Mouse (Mus musculus) spleen, adult 2 months (tissue): ENCODE measurements at regions not wholly inside any gene's neighbourhood (a gene's known extent, or its start where the extent isn't known, plus 50 kb on each side); places are given as distances from the start of the nearest gene placed in this dataset.

Experiments
- CTCF ChIP-seq: fragments of 200-500 bp; IDR thresholded peaks from 2 replicates; pipeline ENCODE4 v1.5.1; 2011; ENCODE audit warnings: mild to moderate bottlenecking, inconsistent platforms; ENCODE audit not compliant: insufficient read depth, insufficient read length, insufficient replicate concordance; ENCODE audit errors: extremely low read depth
- POLR2A ChIP-seq: fragments of 200-500 bp; IDR thresholded peaks from 2 replicates; pipeline ENCODE4 v1.6.1; 2011; ENCODE audit warnings: low read depth, low read length, inconsistent platforms

DNA sequence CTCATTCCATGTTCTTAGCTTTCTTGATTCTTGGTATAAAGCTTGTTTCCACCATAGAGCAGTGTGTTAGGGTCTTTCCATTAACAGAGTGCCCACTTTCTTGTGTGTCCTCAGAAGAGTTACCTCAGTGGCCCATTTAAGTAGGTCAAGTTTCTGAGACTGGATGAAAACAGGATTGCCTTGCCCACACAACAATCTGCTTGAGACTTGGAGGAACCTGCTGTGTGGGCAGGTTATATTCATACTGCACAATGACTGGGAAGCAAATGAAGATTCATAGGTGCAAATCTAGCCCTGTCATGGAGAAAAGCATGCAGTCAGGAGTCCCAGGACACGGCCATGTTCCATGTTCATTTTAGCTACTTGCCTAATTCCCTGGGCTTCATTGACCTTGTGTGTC lies 1984.1 kb upstream of the Lrrc6 start:
- TF ChIP-seq POLR2A, result no peak
- no peak for TF ChIP-seq CTCF
